17 mouse cellular contexts compared by ENCODE assay signal in the genomic region with DNA sequence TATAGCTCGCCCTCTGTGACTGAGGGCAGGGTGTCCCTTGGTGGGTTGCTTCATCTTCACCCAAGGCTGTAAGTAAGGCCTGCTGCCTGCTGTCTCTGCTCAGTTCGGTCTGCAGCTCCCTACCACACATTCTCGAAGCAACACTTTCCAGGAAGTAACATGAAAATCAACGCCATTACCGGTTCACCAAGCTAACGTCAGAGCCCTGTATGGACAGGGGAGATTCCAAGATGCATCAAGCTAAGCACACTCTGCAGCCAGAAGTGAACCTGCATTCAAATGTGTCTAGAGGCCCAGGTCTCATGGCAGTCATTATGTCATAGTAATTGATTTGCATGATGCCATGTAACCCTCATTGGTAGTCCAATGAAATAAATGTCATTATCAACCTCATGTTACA. TPM values are rescaled to one million over a fixed set of nuclear protein-coding genes. Genes with fewer than 3 reads are reported as not detected.
"Had no signal": no experiment of that assay in that cellular context is flagged by ENCODE, and none has a peak within 500 bp of the region (broad histone marks: within the 10 kb centered on the region; RNA-seq: fewer than 3 reads in every experiment).

No protein-coding gene starts in this region.

- H3K27me3 ChIP-seq: limb, embryonic 15.5 days; lung, embryonic 15.5 days; midbrain, embryonic 15.5 days had no signal

- H3K4me3 ChIP-seq: left cerebral cortex, adult 2 months; limb, embryonic 15.5 days; liver, embryonic 13.5 days; lung, embryonic 15.5 days; megakaryocyte, embryonic 14.5 days; midbrain, embryonic 15.5 days had no signal

- DNase-seq: kidney, adult 11 months; kidney, adult 9 months; kidney, postnatal 4 days; liver, embryonic 13.5 days; liver, postnatal 0 days; lung, postnatal 14 days; right cerebral cortex, postnatal 4 days; thymus, postnatal 14 days had no signal

- H3K36me3 ChIP-seq: limb, embryonic 15.5 days; liver, embryonic 13.5 days; lung, embryonic 15.5 days; midbrain, embryonic 15.5 days had no signal

- H3K27ac ChIP-seq: kidney, postnatal 0 days; left cerebral cortex, adult 2 months; limb, embryonic 15.5 days; liver, embryonic 13.5 days; lung, embryonic 15.5 days; macrophage; midbrain, embryonic 15.5 days; stomach, postnatal 0 days had no signal

- ATAC-seq: liver, postnatal 0 days; midbrain, embryonic 15.5 days had no signal

- H3K9me3 ChIP-seq: limb, embryonic 15.5 days; liver, embryonic 13.5 days; lung, embryonic 15.5 days; megakaryocyte, embryonic 14.5 days; midbrain, embryonic 15.5 days had no signal

- H3K4me1 ChIP-seq: lung, embryonic 15.5 days; midbrain, embryonic 15.5 days had no signal

RNA-seq across cellular contexts. Expression of a gene that starts 8.3 kb away (rescaled TPM):
- polyA plus RNA-seq: macrophage; neural tube, embryonic 14.5 days had no signal
